Mouse (Mus musculus) splenic B cell, adult 2 months (primary cell): ENCODE measurements around the gene Lalba.
A peak's percentile ranks its signal among the peaks of the same experiment; 100 is the strongest.
"Not testable (repeated sequence)": the region's sequence is repeated elsewhere in the genome, so short reads cannot be mapped to it uniquely, and the experiment has no call there.

ENCODE experiments used
- DNase-seq: peaks from one replicate; pipeline ENCODE4 v3.0.0-alpha.2; 2011; ENCODE audit warnings: low read depth, low spot score
- H3K27me3 ChIP-seq: 2 replicates; pipeline ENCODE4 v1.6.1; 2012; ENCODE audit warnings: mild to moderate bottlenecking, low read length, moderate library complexity, mixed read lengths; ENCODE audit not compliant: control insufficient read depth, poor library complexity, insufficient read depth, severe bottlenecking
- H3K36me3 ChIP-seq: 2 replicates; pipeline ENCODE4 v1.6.1; 2012; ENCODE audit warnings: mild to moderate bottlenecking, low read length, moderate library complexity, mixed read lengths; ENCODE audit not compliant: control insufficient read depth, poor library complexity, insufficient read depth, severe bottlenecking

Lalba gene

DNA sequence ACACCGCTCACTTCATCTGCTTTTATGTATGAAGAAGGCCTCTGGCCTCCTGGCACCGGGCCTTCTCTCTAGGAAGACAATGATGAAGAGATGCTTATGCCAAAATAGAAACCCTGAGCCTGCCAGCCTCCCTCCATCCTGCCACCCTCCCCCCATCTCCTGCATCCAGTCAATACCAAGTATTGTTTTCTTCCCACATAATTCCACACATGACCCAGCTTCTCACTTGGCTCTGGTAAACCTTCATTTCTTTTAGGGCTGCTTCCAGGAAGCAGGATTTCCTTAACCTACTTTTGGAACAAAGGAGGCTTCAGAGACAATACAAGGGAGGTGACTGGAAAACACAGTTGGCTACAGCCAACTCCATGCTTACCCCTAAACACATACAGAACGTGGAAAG lies at the start of gene Lalba:
TSS of gene Lalba (minus strand) at position 21 of the 400 bp plus-strand sequence.
- no peaks in the 10 kb centered on the region for H3K27me3 ChIP-seq
- no peaks in the 10 kb centered on the region for H3K36me3 ChIP-seq
- no peak for DNase-seq

DNA sequence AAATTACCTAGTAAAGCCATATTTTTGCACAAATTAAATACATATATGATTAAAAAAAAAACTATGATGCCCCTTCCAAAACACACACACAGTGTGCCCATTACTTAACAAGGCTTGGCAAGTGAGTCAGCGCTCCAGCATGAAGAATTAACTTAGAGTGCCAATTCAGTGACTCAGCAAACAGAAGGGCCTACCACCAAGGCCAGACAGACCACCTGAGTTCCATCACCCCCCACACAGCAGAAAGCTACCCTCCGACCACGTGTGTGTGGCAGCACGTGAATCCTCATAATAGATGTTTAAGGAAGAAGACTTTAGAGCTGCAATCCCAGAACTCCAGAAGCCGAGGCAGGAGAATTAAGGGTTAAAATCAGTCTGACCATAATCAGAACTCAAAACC lies 49.8 kb upstream of the Lalba start:
- Histone ChIP-seq H3K36me3 (peaks cover 14% of the 10 kb centered on the region), H3K27me3 (no peaks in the 10 kb centered on the region)
- no peak for DNase-seq

DNA sequence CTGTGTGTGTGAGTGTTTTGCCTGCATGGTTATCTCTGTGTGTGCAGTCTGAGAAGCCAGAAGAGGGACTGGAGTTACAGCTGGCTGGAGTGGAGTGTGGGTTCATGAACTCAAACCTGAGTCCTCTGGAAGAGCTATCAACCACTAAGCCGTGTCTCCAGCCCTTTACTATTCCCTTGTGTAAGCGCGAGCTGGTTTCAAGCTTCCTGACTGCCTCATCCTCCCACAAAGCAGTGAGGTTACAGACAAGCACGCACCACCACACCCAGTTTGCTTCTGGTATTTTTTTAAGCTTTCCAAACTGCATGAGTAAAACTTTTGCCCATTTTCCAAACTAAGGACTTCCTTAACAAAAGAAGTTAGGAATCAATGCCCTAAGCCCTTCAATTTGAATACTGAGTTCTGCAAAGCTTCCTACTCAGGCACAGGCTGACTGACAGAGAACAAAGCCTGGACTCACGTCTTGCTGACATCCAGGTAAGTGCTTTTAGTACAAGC lies 45.6 kb upstream of the Lalba start:
- Histone ChIP-seq H3K36me3 (peaks cover 19% of the 10 kb centered on the region), H3K27me3 (no peaks in the 10 kb centered on the region)
- DNase-seq, result no peak

DNA sequence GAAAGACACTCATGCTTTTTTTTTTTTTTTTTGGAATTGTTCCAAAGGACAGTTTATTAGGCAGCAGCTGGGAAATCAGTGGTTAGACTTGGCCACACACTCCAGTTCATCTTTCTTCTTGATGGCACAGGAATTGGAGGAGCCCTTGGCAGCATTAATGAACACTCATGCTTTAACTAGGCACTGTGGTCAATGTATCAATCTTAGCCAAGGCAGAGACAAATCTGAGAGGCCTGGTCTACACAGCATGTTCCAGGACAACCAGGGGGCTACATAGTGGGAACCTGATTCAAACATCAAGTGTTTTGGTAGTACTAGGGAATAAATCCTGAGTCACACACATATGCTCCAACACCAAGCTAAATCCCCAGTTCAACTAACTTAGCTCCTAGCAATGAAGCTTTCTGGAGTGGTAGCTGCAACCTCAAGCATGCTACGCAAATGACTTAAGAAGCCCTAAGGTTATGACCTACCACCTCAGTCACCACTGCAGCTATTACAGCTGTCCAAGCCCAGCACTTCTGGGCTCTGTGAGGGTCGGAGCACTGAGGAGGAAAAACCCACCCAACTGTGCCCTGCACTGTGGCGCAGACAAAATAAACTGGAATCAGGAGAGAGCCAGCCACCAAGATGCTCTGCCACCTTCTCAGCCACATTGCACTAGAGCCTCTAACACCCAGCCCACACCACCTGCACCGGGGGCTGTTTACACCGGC lies 44.7 kb upstream of the Lalba start:
- no peak for DNase-seq
- Histone ChIP-seq H3K36me3 (peaks cover 26% of the 10 kb centered on the region), H3K27me3 (no peaks in the 10 kb centered on the region)

DNA sequence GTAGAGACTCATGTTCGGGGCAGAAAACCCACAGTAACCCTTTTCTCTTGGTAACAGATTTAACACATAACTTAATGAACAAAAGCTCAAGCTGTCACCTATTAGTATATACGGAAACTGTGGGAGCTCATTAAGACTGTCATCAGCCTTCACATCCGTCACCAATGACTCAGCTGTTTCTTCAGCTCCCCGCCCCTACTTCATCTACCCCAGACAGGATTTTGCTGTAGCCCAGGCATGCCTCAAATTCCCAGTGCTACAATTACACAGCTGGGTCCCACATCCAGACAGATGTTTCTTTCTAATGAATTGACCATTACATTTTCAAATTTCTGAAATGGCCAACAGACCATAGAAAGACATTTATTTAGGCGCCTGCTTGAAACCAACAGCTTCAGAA lies 43.5 kb upstream of the Lalba start:
- peaks cover 23% of the 10 kb centered on the region for H3K36me3 ChIP-seq
- H3K27me3 ChIP-seq, result no peaks in the 10 kb centered on the region
- no peak for DNase-seq

DNA sequence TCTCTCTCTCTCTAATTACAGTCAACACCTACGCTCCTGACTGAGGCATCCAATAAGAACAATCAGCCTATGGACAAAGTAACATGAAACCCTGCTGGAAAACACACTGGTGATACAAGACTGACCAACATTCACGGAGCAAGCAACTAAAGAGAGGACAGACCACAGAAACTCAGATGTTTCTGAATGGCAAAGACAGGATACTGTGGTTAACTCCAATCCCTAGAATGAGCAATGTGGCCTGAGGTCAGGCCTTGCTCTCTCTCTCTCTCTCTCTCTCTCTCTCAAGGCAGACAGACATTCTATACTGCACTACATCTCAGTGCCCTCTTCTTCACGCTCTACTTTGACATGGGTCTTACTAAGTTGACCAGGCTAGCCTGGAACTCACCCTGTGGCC lies 38.7 kb upstream of the Lalba start:
- Histone ChIP-seq H3K27me3 (no peaks in the 10 kb centered on the region), H3K36me3 (peaks cover 19% of the 10 kb centered on the region)
- no peak for DNase-seq

DNA sequence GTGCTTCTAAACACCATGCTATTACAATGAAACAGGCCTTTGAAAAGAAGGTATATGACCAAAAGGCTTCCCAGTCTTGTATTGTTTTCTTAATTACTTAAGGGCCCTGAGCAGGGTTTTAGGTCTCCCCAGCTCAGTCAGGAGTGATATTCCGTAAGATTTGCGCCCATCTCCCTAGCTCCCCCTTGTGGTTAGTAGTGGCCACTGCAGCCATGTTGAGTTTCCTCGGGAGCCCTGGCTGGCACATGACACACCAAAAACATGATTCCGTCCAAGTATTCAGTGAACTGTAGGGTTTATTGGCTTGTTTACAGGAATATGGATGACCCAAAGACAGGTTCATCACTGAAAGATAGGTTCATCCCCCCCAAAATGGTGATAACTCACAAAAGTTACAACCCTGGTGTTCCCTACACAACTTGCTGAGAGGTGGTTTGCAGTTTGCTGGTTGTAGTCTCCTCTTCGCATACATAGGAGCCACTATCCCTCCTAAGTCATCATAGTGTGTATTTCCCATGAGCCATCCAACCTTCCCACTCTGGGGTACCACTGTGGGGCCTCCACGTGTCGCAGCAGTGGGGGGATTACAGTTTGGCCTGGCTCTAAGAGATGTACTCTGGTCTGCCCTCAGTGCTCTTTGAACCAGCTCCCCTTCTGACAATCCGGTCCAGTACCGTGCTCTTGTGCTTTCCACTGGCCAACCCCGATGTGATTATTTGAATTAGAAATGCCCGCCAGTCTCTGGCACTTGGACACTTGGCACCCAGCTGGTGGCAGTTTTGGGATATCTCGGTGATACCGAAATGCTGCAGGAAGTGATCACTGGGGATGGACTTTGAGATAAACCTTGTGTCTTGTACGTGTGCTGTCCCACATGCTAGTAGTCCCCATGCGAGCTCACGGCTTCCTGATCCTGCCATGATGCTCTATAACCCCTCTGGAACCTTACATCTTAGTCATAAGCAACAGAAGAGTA lies 35.1 kb upstream of the Lalba start:
- Histone ChIP-seq H3K36me3 (peaks cover 13% of the 10 kb centered on the region), H3K27me3 (no peaks in the 10 kb centered on the region)
- peak; percentile 76 for DNase-seq

DNA sequence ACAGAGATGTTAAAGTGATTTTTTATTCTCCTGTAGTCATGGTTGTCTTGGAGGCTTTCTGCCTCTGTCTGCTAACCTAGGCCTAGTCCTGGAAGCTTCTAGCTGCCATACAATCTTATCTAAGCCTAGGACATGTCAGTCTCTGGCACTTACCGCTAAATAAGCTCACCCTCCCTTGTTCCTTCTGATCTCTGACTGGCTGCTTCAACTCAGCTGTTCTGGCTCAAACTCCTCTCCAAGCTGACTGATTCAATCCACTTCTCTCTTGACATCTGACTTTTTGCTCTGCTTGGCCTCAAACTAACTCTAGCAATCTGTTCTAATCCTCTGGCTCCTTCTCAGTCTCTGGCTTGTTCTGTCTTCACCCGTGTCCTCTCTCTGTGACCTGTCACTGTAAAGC lies 32.3 kb upstream of the Lalba start:
- DNase-seq, H3K27me3 ChIP-seq, H3K36me3 ChIP-seq: not testable (repeated sequence)

DNA sequence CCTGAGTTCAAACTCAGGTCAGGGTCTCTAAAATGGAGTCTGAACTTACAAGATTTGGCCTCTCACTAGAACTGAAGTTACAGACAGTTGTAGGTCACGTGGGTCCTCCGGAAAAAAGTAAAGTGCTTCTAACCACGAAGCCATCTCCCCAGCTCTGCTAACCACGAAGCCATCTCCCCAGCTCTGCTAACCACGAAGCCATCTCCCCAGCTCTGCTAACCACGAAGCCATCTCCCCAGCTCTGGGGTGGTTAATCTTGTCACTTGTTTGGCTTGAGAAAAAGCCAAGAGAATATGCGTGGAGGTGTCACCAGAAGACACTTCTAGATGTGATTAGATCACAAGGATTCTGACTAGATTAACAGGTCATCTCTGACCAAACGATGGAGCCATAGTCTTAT lies 31.6 kb upstream of the Lalba start:
- H3K36me3 ChIP-seq, result peaks cover 4% of the 10 kb centered on the region; the same call in 1 of the 2 replicates
- peak; percentile 48 for DNase-seq
- no peaks in the 10 kb centered on the region for H3K27me3 ChIP-seq

DNA sequence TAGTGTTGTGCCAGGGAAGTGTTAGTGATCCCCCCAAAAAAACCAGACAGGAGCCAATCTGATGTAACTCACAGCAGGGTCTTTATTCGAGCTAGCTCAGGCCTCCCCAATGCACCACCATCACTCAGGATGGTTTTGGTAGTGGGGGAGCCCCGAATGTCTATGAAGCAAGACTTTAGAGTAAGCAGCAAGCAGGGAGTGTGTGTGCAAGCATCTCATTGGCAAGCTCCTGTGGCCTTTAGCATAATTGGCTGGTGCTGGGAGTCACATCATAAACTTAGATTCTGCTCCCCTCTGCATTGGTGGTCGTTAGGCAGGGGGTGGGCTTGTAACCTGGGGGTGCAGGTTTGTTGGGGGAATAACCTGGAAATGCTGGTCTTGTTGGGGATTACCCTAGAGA lies 31.2 kb upstream of the Lalba start:
- DNase-seq, H3K27me3 ChIP-seq, H3K36me3 ChIP-seq: not testable (repeated sequence)

DNA sequence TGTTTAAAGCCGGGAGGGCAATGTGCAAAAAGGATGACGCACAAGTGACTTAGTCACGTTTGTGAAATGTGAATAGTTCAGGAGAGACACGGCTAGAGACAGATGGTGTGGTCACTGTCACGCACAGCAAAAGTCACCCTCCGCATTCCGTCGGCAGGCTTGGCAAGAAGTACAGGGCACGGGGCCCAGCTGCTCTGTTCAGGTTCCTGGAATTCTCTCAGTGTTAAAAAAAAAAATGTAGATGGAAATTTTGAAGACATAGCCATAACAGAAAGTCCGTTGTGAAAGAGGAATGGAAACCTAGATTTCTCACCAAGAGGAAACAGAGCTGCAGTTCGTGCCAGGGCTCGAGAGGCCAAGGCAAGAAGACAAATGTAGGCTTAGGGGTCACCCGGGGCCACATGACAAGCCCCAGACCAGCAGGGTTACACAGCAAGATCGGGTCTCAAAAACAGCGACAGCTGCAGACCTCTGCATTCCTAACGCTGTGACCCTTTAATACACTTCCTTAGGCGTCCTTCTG lies 30.3 kb upstream of the Lalba start:
- Histone ChIP-seq H3K27me3 (no peaks in the 10 kb centered on the region), H3K36me3 (no peaks in the 10 kb centered on the region)
- peak; percentile 72 for DNase-seq

DNA sequence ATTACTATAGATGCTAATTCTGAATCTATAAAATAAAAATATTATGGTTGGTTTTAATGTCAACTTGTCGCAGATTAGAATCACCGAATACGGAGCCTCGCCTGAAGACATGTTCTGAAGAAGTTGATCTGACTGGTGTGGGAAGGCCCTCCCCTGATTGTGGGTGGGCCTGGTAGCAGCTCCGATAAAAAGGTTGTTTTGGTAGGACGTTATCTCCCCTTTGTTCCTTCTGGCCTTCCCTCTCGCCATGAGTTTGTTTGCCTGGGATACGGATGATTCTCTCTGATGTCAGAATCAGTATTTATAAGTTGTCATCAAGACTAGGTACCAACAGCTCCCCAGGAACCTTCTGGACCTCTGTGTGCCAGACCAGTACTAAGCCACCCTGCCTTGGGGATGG lies 29.7 kb upstream of the Lalba start:
- DNase-seq, result no peak
- H3K27me3 ChIP-seq, result no peaks in the 10 kb centered on the region
- no peaks in the 10 kb centered on the region for H3K36me3 ChIP-seq

DNA sequence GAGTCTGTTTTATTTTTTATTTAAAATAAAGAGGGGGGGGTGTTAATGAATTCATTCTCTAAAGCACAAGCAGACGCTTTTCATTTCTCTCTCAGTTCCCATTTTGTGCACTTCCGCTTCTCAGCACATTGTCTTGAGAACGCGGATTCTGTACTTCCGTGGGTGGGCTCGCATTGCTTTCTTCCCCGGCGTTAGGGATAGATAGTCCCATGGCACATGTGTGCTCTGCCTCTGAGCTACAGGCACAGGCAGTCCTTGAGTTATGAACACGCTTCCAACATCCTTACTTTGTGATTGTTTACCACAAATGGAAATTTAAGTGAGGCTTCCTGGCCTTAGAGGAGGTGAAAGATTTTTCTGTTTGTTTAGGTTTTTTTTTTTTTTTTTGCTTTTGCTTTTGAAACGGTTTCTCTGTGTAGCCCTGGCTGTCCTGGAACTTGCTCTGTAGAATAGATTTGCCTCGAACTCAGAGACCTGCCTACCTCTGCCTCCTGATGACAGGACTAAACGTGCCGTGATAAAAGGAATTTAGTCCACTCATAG lies 28.9 kb upstream of the Lalba start:
- DNase-seq, result peak; percentile 84
- Histone ChIP-seq H3K27me3 (no peaks in the 10 kb centered on the region), H3K36me3 (no peaks in the 10 kb centered on the region)

DNA sequence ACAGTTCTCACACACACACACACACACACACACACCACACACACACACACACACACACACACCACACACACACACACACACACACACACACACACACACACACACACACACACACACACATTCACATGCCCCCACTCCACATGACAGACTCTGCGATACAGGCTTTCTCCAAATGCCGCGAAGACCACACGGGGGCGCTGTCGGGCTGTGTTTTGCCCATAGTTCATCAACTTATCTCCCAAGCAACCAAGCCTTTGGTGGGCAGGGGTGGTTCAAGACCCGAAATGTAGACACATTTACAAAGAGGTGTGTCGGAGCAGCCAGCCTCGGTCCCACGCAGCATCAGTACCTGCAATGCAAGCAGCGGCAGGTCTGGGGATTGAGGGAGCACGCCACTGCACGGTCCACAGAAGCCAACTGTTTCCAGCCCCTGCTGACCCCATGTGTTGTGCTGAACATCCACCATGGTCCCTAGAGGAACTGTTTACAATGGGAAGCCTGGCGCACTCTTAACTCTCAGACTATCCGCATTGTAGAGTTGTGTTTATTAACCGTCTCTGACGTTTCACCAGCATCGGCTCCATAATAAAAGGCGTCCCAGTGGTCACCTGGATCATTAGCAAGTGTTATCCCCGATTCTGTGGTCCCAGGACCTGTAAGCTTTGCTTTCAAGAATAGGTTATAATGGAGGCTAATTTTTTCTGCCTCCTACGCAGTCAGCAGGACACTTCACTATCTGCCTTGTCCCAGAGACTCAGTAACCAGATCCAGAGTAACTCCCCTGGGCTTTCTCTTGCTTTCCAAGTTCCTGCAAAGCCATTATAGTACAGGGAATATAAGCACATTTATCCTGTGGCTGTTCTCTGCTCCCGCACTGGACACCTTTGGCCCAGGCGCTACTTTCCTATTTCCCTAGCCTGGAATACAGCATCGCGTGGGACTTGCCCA lies 28.2 kb upstream of the Lalba start:
- peak; percentile 93 for DNase-seq
- Histone ChIP-seq H3K27me3 (no peaks in the 10 kb centered on the region), H3K36me3 (no peaks in the 10 kb centered on the region)
